Mouse (Mus musculus) megakaryocyte-erythroid progenitor cell, adult 5-6 weeks (primary cell): Measurements from ENCODE around the gene Ggt1. TPM values are rescaled to one million over a fixed set of nuclear protein-coding genes. Genes with fewer than 3 reads are reported as not detected.
"Not testable (repeated sequence)": the region's sequence is repeated elsewhere in the genome, so short reads cannot be mapped to it uniquely, and the experiment has no call there.

ENCODE experiments used
- ATAC-seq: replicated peaks from 2 replicates; pipeline ENCODE4 v1.8.0; 2016; ENCODE audit warnings: mild to moderate bottlenecking, inconsistent platforms; ENCODE audit not compliant: severe bottlenecking, poor library complexity, low FRiP score, low TSS enrichment
- total RNA-seq, 2 experiments: library from RNA; stranded (forward) in 1 of 2; stranded (reverse) in 1 of 2; fragments of 200-1000, 215-1000 nt in 1 of 2; fragments of >200 nt in 1 of 2; fragmentation: Nextera tagmentation in 1 of 2; gene quantifications; 2 replicates each; pipeline ENCODE4 v1.2.3; 2014 to 2017

Gene Ggt1
- total RNA-seq (2014; fragmentation: Nextera tagmentation) (3.3 TPM in 1 of 2 replicates, not detected in the other), total RNA-seq (2017) (not detected in 2 replicates)

- no peak for ATAC-seq
Observed at GRCm38 (mm10) chr10:75561071-75561654, at the start of gene Ggt1. Gene Ggt1 (plus strand): TSS chr10:75561604.

DNA sequence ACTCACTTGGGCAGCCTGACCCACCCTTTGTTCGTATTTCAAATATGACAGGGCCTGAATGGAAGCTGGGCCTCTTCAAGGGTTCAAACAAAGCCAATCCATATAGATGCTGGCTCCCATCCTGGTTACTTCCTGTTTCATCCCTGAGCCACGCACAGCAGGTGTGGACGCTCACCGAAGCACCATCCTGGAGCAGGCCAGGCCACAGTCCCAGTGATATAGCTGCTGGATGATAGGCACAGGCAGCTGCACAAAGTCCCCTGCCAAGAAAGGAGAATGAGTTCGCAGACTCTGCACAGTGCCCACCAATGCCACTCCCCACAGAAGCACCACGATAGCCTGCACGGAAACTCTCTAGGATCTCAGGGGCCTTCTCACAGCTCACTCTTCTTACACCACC, 49.5 kb upstream of the Ggt1 start:
- no peak for ATAC-seq

DNA sequence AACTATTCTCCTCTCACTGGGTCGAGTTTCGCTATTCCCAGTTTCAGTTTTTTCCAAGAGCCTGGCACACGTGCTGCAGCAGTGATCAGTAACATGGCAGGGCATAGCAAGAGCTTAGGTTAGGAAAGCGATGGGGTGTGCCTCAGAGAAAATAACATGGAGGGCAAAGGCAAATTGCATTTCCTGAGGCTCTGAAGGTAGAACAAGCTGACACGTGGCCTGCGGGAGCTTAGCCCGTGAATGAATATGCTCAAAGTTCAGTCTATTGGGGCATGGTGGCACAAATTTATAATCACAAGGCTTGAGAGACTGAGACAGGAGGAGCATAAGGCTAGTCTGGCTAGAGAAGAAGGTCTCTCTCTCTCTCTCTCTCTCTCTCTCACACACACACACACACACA, 48.6 kb upstream of the Ggt1 start:
- ATAC-seq: no peak

GRCm38 (mm10) chr10:75513306-75514067, 47.9 kb upstream of the Ggt1 start:
- no peak for ATAC-seq

DNA sequence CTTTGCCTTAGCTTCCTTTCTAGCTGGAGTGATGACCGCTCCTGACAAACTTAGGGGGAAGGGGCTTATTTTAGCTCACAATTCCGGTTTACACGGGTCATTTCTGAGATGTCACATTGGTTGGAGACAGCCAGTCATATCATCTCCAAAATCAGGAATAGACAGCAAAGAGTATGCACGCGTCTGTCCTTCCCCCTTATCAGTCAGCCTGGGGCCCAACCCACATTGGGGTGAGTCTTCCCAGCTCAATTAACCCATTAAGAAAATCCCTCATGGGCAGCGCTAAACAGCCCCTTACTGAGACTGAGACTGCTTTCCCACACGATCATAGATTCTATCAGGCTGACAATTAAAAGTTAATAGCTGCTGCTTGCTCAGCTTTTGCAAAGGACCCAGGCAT, 47.0 kb upstream of the Ggt1 start:
- ATAC-seq: no peak

- ATAC-seq: peak; percentile 43
Observed at GRCm38 (mm10) chr10:75515216-75516037, 46.0 kb upstream of the Ggt1 start.

DNA sequence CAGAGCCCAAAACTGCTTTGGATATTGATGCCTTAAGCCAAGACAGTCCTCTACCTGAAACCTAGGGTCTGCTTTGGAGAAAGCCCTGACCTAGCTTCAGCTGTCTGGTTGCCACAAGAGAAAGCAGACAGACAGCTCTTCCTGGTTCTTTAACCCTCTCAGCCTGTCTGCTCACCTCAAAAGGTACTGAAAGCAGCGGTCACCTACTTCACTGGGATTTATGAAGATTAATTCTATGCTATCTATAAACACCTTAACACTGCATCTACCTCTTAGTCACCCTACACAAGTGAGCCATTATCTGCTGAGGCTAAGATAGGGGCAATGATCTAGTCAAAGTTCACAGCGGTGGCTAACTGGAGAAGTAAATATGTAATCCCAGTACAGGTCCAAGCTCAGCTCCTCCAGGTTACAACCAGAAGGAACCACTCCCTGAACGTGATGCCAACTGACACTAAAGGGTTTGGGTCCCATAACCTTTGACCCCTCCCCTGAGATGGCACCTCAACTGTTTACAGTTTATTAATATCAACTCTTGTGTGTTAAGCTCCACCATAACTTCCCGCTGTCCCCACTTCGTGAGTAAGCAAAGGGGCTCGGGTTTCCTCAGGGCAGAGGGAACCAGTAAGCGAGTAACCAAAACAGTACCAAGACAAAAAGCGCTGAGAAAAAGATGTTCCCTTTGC, 45.2 kb upstream of the Ggt1 start:
- ATAC-seq: no peak; the same call in 1 of the 2 replicates

DNA sequence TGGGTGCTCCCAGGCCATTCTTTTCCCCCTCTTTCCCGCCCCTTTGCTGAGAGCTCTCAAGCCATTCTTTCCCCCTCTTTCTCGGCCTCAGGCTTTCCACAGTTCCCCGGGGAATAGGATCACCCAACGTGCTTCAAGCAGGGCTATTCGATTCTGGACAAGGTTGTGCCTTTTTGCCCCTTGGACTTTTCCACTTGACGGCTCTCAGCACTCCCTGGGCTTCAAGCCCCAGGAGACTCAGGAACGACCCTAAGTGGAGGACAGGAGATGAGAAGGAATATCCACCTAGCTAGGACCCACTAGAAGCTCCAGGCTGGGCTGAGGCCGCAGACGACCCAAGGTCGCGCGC, 44.7 kb upstream of the Ggt1 start:
- ATAC-seq: no peak

GRCm38 (mm10) chr10:75517073-75517757, 44.2 kb upstream of the Ggt1 start, which contains the start of gene Snrpd3:
Gene Snrpd3 (plus strand): TSS chr10:75517551.
- peak; percentile 80 for ATAC-seq

- peak; percentile 64 for ATAC-seq
Observed at GRCm38 (mm10) chr10:75517758-75518143, 43.7 kb upstream of the Ggt1 start, which contains the start of gene Gucd1. Gene Gucd1 (minus strand): TSS chr10:75517972.

DNA sequence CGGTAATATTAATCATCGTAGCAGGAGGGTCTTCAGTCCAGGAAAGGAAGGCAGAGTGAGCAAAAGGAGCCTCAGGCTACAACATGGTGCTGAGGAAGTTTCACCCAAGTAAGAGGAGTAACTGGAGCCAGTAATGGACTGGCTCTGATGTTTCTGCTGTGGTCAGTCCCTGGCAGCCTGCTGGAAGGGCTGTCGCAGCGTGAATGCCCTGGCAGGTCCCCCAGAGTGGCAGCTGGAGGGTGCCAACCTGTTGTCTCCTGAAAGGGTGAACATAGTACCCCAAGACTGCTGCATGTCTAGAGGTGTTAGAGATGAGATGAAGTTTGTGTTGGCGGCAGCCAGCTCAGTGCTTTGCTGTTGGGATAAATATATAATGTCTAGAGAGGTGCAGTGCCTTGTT, 40.8 kb upstream of the Ggt1 start:
- ATAC-seq: no peak

DNA sequence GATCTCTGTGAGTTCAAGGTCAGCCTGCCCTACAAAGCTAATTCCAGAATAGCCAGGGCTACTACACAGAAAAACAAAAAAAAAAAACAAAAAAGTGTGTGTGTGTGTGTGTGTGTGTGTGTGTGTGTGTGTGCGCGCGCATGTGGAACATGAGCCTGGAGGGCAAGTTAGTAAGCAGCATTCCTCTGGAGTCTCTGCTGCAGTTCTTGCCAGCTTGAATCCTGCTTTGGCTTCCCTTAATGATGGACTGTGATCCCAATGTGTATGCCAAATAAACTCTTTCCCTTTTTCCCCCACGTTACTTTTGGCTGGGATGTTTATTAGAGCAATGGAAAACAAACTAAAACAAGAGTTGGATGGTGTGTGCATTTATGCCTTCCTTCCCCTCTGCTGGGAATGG, 39.8 kb upstream of the Ggt1 start:
- ATAC-seq: no peak

DNA sequence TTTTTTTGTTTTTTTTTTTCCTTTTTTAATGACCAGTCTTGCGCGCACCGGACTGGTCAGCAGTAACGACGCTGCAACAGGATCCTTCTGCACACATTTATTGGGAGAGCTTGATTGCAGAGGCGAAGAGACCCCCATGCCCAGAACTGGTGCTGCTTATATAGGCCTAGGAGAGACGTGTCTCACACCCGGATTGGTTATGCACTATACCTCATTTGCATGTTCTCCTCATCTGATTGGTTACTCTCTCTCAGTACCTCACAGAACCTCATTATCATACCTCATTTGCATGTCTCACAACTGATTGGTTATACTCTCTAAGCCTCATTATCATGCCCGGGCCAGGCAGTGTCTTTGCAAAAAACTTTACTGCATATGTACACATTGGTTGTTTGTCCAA, 36.0 kb upstream of the Ggt1 start:
- ATAC-seq: not testable (repeated sequence)

GRCm38 (mm10) chr10:75530322-75530721, 31.1 kb upstream of the Ggt1 start:
- no peak for ATAC-seq

DNA sequence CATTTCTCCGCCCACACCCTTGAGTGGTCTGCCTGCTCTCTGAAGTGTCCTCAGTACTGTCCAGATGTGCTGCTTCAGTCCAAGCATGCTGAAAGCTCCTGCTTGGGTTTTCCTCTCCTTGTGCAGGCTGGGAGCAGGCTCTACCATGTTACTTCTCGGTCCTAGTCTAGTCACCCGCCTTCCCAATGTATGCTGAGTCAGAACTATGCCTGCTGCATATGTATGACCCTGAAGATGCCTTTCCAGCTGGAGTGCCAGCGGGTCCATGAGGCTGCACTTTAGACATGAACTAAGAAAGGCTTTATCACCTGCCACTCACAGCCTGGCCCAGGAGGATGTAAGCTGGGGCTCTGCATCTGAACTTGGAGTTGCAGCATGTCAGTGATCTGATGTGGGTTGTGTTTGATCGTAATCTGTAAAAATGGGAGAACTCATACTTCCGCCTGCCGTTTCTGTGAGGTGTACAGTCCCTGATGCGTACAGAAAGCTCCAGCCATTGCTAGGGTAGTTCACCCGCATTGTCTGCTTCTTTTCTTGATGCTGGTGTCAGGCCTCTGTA, 29.8 kb upstream of the Ggt1 start:
- no peak for ATAC-seq

- ATAC-seq: no peak
Observed at GRCm38 (mm10) chr10:75534216-75534615, 27.2 kb upstream of the Ggt1 start.

DNA sequence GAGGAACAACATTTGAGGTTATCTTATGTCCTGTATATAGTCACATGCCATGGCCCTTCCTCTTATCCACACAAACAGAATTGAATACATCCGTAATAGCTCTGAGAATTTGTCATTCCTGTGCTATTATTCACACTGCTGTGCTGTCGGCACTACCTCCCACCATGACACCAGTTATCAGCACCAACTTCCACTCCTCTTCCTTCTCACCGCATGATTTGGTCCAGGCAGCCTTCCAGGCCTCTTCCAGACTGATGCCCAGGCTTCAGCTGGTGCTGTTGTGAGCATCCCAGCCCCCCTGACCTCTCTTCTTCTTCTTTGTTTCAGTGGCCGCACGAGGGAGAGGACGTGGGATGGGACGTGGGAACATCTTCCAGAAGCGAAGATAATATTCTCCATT, 26.5 kb upstream of the Ggt1 start:
- no peak for ATAC-seq

DNA sequence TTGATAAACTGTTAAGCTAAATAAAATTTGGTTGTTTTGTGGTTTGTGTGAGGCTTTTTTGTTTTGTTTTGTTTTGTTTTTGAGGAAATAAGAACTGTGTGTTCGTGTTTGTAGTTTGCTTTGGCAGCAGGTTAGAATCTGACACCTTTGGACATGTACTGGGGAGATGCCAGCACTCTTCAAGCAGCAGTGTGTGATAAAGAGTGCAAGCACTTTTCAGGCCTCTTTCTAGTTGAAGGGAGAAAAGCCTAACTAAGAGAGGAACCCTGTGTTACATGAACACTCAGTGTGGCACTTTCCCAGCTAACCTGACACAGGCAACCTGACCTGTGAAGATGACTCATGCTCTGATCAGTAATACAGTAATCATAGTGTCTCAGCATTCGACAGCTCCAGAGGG, 26.0 kb upstream of the Ggt1 start:
- no peak for ATAC-seq

DNA sequence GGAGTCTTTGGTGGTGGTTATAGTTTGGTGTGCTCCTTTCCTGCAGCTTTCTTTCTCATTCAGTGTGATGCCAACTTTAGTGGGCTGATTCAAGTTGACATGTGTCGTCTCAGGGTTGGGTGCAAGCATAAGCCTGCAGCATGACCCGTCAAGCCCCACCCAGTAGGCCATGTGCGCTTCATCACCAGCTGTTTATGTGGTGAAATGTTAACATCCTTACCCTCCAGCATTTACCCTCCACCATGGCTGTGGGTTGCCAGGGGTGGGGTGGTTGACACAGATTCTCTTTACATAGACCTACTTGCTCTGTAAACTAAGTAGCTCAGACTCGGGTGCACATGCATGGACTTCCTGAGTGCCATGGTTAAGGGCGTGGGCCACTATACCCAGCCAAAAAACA, 25.3 kb upstream of the Ggt1 start:
- ATAC-seq: no peak
